Mouse (Mus musculus) erythroblast, embryonic 14.5 days (primary cell): ENCODE measurements around the gene Arhgef3.

Source experiments
- GATA1 ChIP-seq: IDR thresholded peaks from 2 replicates; pipeline ENCODE4 v1.6.1; 2012; ENCODE audit warnings: low read length, inconsistent platforms, mixed read lengths
- TAL1 ChIP-seq: IDR thresholded peaks from 3 replicates; pipeline ENCODE4 v1.6.1; 2012; ENCODE audit warnings: low read length, inconsistent platforms, mixed read lengths

GRCm38 (mm10) chr14:27102720-27103119, 12.0 kb upstream of the Arhgef3 start:
- no peak for TF ChIP-seq GATA1
- no peak for TF ChIP-seq TAL1
